Mouse (Mus musculus): ENCODE results near the gene Tle3.

DNA sequence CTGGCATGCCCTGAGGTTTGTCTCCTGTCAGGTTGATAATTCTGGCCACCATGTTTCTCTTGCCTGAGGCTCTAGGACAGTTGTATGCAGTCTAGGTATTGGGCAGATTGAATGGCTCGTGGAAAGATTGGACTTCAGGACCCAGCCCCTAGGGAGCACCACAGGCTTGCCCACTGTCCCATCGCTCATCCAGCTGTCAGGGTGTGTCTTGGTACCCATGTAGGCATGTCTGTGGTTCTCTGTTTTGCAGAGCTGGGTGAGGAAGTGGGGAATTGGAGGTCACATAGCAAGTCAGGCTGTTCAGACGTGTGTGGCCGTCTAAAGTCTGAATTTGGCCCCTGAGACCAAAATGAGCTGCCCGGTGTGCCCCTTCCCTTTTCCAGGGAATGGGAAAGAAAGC is 15.6 kb downstream of the Tle3 start:
- no peak for TF ChIP-seq CTCF (IDR thresholded peaks at IDR 0.05; ENCODE audit: borderline replicate concordance, insufficient read depth, low read length)
- TF ChIP-seq POLR2A (IDR thresholded peaks at IDR 0.05; ENCODE audit: low read depth, low read length), result no peak

All from embryonic fibroblast, embryonic 13.5 days (primary cell).